9 mouse cellular contexts compared by ENCODE assay signal in genomic region chr1:135944526-135945259, GRCm38 (mm10). TPM values are rescaled to one million over a fixed set of nuclear protein-coding genes. Genes with fewer than 3 reads are reported as not detected.
DNase-seq lines count a peak whose midpoint lies in the region; ATAC-seq and TF ChIP-seq lines count a peak whose summit lies in the region.
"Had no signal": no experiment of that assay in that cellular context is flagged by ENCODE, and none has a peak within 500 bp of the region (broad histone marks: within the 10 kb centered on the region; RNA-seq: fewer than 3 reads in every experiment).

No protein-coding gene starts in this region.

- H3K9ac ChIP-seq in ES-E14 (ENCODE audit: insufficient read depth, low read depth, low read length, poor library complexity, severe bottlenecking), result no peak overlapping the region
- no peak overlapping the region for H3K9ac ChIP-seq in forebrain, embryonic 12.5 days
- H3K9ac ChIP-seq in heart, embryonic 16.5 days (ENCODE audit: low read length), result no peak overlapping the region
- H3K9ac ChIP-seq in liver, postnatal 0 days (replicated peaks), result no peak overlapping the region
- H3K9ac ChIP-seq: limb, embryonic 15.5 days had no signal

- WGBS in forebrain, embryonic 12.5 days, result 48% methylated on average over 12 of the region's 12 CpGs
- WGBS in heart, embryonic 16.5 days, result 42% methylated on average over 12 of the region's 12 CpGs
- WGBS in liver, postnatal 0 days (ENCODE audit: insufficient replicate concordance), result 38% methylated on average over 12 of the region's 12 CpGs

- no peaks in the 10 kb centered on the region for H3K4me1 ChIP-seq in ES-E14 (ENCODE audit: control insufficient read depth in 2 of 2, insufficient read depth in 2 of 2, low read length in 2 of 2, poor library complexity in 1 of 2)
- 0 out of 2 replicates have a peak, but pooled peaks cover 2% of the 10 kb centered on the region for H3K4me1 ChIP-seq in forebrain, embryonic 12.5 days
- H3K4me1 ChIP-seq in heart, embryonic 16.5 days (ENCODE audit: control insufficient read depth, insufficient read depth, low read length), result no peaks in the 10 kb centered on the region
- H3K4me1 ChIP-seq in liver, postnatal 0 days (ENCODE audit: insufficient read depth), result peaks cover 22% of the 10 kb centered on the region

- TF ChIP-seq EP300 in liver, postnatal 0 days (IDR thresholded peaks at IDR 0.05; ENCODE audit: low read depth), result no peak

- no peak overlapping the region for H3K4me3 ChIP-seq in ES-E14 (ENCODE audit: insufficient read depth in 1 of 2, low read depth in 1 of 2, low read length in 2 of 2, poor library complexity in 1 of 2, severe bottlenecking in 1 of 2)
- no peak overlapping the region for H3K4me3 ChIP-seq in forebrain, embryonic 12.5 days (replicated peaks)
- H3K4me3 ChIP-seq in heart, embryonic 16.5 days (ENCODE audit: low read length), result no peak overlapping the region
- H3K4me3 ChIP-seq in liver, postnatal 0 days (ENCODE audit: low read depth, low read length), result no peak overlapping the region
- H3K4me3 ChIP-seq: limb, embryonic 15.5 days had no signal

- no peak overlapping the region for H3K27ac ChIP-seq in ES-E14 (ENCODE audit: insufficient read depth, low read depth, low read length, poor library complexity, severe bottlenecking)
- H3K27ac ChIP-seq in forebrain, embryonic 12.5 days, result no peak overlapping the region
- no peak overlapping the region for H3K27ac ChIP-seq in heart, embryonic 16.5 days (ENCODE audit: low read length)
- no peak overlapping the region for H3K27ac ChIP-seq in liver, postnatal 0 days (ENCODE audit: low read depth)
- H3K27ac ChIP-seq: limb, embryonic 15.5 days had no signal

- in situ Hi-C loops in ES-E14 (cut with MboI; ENCODE audit: low sequenced_read_pairs in 2 of 2, unreplicated experiment in 2 of 2), result loop anchor here in 1 of 2 experiments (5.0 kb wide), 1 partner anchor 77 kb away; no protein-coding TSS in a partner anchor

- no peaks in the 10 kb centered on the region for H3K36me3 ChIP-seq in ES-E14 (ENCODE audit: control insufficient read depth, insufficient read depth, low read length, poor library complexity, severe bottlenecking)
- no peaks in the 10 kb centered on the region for H3K36me3 ChIP-seq in forebrain, embryonic 12.5 days (replicated peaks)
- no peaks in the 10 kb centered on the region for H3K36me3 ChIP-seq in heart, embryonic 16.5 days (ENCODE audit: control insufficient read depth, insufficient read depth)
- H3K36me3 ChIP-seq in liver, postnatal 0 days (replicated peaks; ENCODE audit: insufficient read depth, low read length), result no peaks in the 10 kb centered on the region
- H3K36me3 ChIP-seq: limb, embryonic 15.5 days had no signal

- TF ChIP-seq CTCF in liver, postnatal 0 days (IDR thresholded peaks at IDR 0.05; ENCODE audit: low read depth), result peak; percentile 93

- peak; percentile 71 for DNase-seq in ES-E14 (ENCODE audit: low read depth, low spot score)
- peak; percentile 80 for DNase-seq in c-Kit-positive CD71-positive TER-119-negative erythroid progenitor cells, embryonic 14.5 days (ENCODE audit: low read depth)
- peak; percentile 82 to 86 for DNase-seq in kidney, postnatal 4 days
- peak; percentile 87 for DNase-seq in liver, postnatal 0 days
- peak; percentile 27 for DNase-seq in ovary, adult 18-20 months (ENCODE audit: low spot score)
- peak; percentile 67 for DNase-seq in thymus, postnatal 0 days (ENCODE audit: low spot score)

- no peak overlapping the region for H3K4me2 ChIP-seq in forebrain, embryonic 12.5 days
- no peak overlapping the region for H3K4me2 ChIP-seq in heart, embryonic 16.5 days (ENCODE audit: low read depth, low read length)
- no peak overlapping the region for H3K4me2 ChIP-seq in liver, postnatal 0 days (ENCODE audit: low read depth, low read length)
- H3K4me2 ChIP-seq: limb, embryonic 15.5 days had no signal

- no peaks in the 10 kb centered on the region for H3K9me3 ChIP-seq in ES-E14 (ENCODE audit: control insufficient read depth, insufficient read depth, low read depth, low read length)
- no peaks in the 10 kb centered on the region for H3K9me3 ChIP-seq in forebrain, embryonic 12.5 days
- H3K9me3 ChIP-seq in heart, embryonic 16.5 days (replicated peaks; ENCODE audit: control insufficient read depth, low read length), result no peaks in the 10 kb centered on the region
- H3K9me3 ChIP-seq in liver, postnatal 0 days (ENCODE audit: low read length), result no peaks in the 10 kb centered on the region
- H3K9me3 ChIP-seq: limb, embryonic 15.5 days had no signal

- peak; percentile 68; the same call in 1 of the 2 replicates for ATAC-seq in forebrain, embryonic 12.5 days (ENCODE audit: low FRiP score)
- ATAC-seq in heart, embryonic 16.5 days (replicated peaks; ENCODE audit: extremely low read depth, insufficient read depth, low FRiP score), result peak; percentile 73
- ATAC-seq in liver, postnatal 0 days, result no peak; the same call in 1 of the 2 replicates

- peaks cover 15% of the 10 kb centered on the region for H3K27me3 ChIP-seq in forebrain, embryonic 12.5 days
- H3K27me3 ChIP-seq in heart, embryonic 16.5 days (ENCODE audit: control insufficient read depth, insufficient read depth, low read length), result peaks cover 5% of the 10 kb centered on the region
- H3K27me3 ChIP-seq in liver, postnatal 0 days (ENCODE audit: insufficient read depth, low read length), result 0 out of 2 replicates have a peak, but pooled peaks cover 4% of the 10 kb centered on the region

TF ChIP-seq in ES-E14, 5 proteins besides CTCF, POLR2A, EP300 and RAD21:
- TF ChIP-seq ZC3H11A (IDR thresholded peaks at IDR 0.05; ENCODE audit: borderline replicate concordance, low read depth, low read length) (peak; percentile 66; the same call in 1 of the 2 replicates), ZNF384 (IDR thresholded peaks at IDR 0.05; ENCODE audit: low read depth, low read length) (no peak)

RNA-seq across cellular contexts. Expression of gene Pkp1, which starts 25.7 kb away (rescaled TPM):
- total RNA-seq in ES-E14 (2012; rRNA removed), result 0.05 and 0.09 TPM in 2 replicates
- polyA plus RNA-seq in forebrain, embryonic 12.5 days (2016; fragmentation: Nextera tagmentation; extraction: Ambion mirVana), result 0.13 and 0.20 TPM in 2 replicates
- 0.71 and 1.1 TPM in 2 replicates for polyA plus RNA-seq in heart, embryonic 16.5 days (2015; fragmentation: Nextera tagmentation; extraction: Ambion mirVana)
- 0.05 TPM in 1 of 2 replicates, not detected in the other for polyA plus RNA-seq in liver, postnatal 0 days (2015; fragmentation: Nextera tagmentation; extraction: Ambion mirVana)
- polyA plus RNA-seq in thymus, postnatal 0 days (2015; fragmentation: Nextera tagmentation; extraction: Ambion mirVana), result 6.5 and 7.3 TPM in 2 replicates

Comparison
In these comparisons a context has a peak if more than half of its experiments do, and no peak if none do; other contexts are left out.
1. DNase-seq: peak in every context shown above with its lines; median percentile 87 in liver, postnatal 0 days; 84 in kidney, postnatal 4 days; 80 in c-Kit-positive CD71-positive TER-119-negative erythroid progenitor cells, embryonic 14.5 days; 71 in ES-E14; 67 in thymus, postnatal 0 days; 27 in ovary, adult 18-20 months.